Mouse (Mus musculus) testis, adult 2 months (tissue): ENCODE data around the gene Izumo4. TPM values are rescaled to one million over a fixed set of nuclear protein-coding genes. Genes with fewer than 3 reads are reported as not detected.

ENCODE experiments used
- H3K27ac ChIP-seq: fragments of 200-500 bp; 2 replicates; pipeline ENCODE4 v1.5.1; 2012; ENCODE audit warnings: low read depth, low read length; ENCODE audit not compliant: control insufficient read depth, insufficient read depth
- H3K27me3 ChIP-seq: fragments of 200-500 bp; 2 replicates; pipeline ENCODE4 v1.6.1; 2012; ENCODE audit warnings: mild to moderate bottlenecking, low read length, moderate library complexity; ENCODE audit not compliant: control insufficient read depth, insufficient read depth
- H3K36me3 ChIP-seq: fragments of 200-500 bp; 2 replicates; pipeline ENCODE4 v1.6.1; 2012; ENCODE audit warnings: mild to moderate bottlenecking, low read length; ENCODE audit not compliant: control insufficient read depth, insufficient read depth
- H3K4me1 ChIP-seq: fragments of 200-500 bp; 2 replicates; pipeline ENCODE4 v1.6.1; 2012; ENCODE audit warnings: low read length; ENCODE audit not compliant: control insufficient read depth, insufficient read depth
- H3K4me3 ChIP-seq: fragments of 200-500 bp; 2 replicates; pipeline ENCODE4 v1.5.1; 2012; ENCODE audit warnings: low read depth, mild to moderate bottlenecking, low read length, moderate library complexity, mixed read lengths; ENCODE audit not compliant: control insufficient read depth
- CTCF ChIP-seq: fragments of 200-500 bp; IDR thresholded peaks from 2 replicates; pipeline ENCODE4 v1.5.1; 2012; ENCODE audit warnings: low read depth, mild to moderate bottlenecking, inconsistent platforms, low read length, moderate library complexity; ENCODE audit not compliant: control insufficient read depth, insufficient read depth, insufficient replicate concordance
- POLR2A ChIP-seq: fragments of 200-500 bp; IDR thresholded peaks from 2 replicates; pipeline ENCODE4 v1.6.1; 2012; ENCODE audit warnings: low read depth, mild to moderate bottlenecking, inconsistent platforms, low read length, moderate library complexity; ENCODE audit not compliant: control insufficient read depth
- polyA plus RNA-seq: library from polyadenylated mRNA; depleted of rRNA; stranded (reverse); fragments of >200 nt; gene quantifications from 2 replicates; pipeline ENCODE4 v1.2.3, GENCODE M21; 2012

Izumo4 gene
- polyA plus RNA-seq, 1 experiment: 385 TPM

DNA sequence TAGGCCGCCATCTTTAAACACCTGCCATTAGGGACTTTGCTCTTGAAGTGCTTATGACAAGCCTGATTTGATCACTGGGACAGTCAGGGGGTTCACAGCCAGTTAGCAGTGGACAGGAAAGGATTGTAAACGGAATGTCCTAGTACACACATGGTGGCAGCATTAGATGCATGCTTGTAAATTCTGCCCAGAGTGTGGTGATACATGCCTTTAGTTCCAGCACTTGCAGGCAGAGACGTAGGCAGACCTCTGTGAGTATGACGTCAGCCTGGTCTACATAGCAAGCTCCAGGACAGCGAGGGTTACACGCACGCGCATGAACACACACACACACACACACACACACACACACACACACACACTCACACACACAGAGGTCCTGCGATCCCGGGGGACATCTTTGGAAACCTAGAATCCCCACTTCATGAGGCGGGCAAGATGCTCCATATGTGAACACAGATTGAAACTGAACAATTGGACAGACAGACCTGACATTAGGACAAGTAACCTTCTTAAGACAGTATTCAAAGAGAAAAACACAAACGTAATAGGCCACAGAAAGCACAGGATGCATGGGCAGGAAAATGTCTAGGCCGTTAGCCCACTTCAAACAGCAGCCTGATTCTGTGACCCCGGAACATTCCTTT, 43.7 kb upstream of the Izumo4 start:
- Histone ChIP-seq H3K36me3 (no peaks in the 10 kb centered on the region), H3K27ac (no peak overlapping the region), H3K27me3 (no peaks in the 10 kb centered on the region), H3K4me3 (no peak overlapping the region), H3K4me1 (peaks cover 21% of the 10 kb centered on the region)
- TF ChIP-seq CTCF: no peak
- TF ChIP-seq POLR2A: no peak

DNA sequence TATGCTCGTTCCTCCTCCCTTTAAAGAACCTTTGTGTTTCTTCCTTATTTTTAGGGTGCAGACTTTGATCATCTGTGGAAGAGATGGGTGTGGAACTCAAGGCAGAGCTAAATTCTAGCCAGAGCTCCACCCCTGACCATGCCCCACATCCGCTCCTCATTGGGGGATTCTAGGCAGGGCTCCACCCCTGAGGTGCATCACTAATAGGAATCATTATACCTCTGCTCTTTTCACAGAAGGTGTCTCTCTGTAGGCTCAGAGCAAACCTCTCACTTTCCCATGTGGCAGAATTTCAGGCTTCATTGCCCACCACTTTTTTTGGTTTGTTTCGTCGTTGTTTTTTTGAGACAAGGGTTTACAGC, 43.2 kb upstream of the Izumo4 start:
- no peaks in the 10 kb centered on the region for H3K36me3 ChIP-seq
- no peak overlapping the region for H3K27ac ChIP-seq
- no peak overlapping the region for H3K4me3 ChIP-seq
- TF ChIP-seq POLR2A (no peak), CTCF (no peak)
- H3K4me1 ChIP-seq: peaks cover 21% of the 10 kb centered on the region
- H3K27me3 ChIP-seq: no peaks in the 10 kb centered on the region

DNA sequence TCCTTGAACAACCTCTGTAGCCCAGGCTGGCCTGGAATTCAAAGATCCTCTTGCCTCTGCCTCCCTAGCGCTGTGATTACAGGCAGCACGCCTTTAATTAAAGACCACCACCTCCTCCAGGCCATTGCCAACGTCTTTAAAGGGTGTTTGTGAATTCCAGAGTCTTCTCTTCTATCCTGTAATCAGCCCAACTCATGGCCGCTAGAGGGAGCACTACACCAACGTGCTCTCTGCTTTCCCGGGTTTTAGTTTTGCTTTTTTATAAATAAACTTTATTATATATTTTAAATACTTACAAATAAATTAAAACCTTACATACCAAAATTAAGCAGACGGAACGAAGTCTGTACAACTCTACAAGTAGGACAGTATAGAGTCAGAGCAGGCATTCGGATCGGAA, 42.8 kb upstream of the Izumo4 start:
- TF ChIP-seq POLR2A (no peak), CTCF (no peak)
- Histone ChIP-seq H3K36me3 (no peaks in the 10 kb centered on the region), H3K27me3 (no peaks in the 10 kb centered on the region), H3K27ac (no peak overlapping the region), H3K4me3 (no peak overlapping the region), H3K4me1 (peaks cover 21% of the 10 kb centered on the region)

DNA sequence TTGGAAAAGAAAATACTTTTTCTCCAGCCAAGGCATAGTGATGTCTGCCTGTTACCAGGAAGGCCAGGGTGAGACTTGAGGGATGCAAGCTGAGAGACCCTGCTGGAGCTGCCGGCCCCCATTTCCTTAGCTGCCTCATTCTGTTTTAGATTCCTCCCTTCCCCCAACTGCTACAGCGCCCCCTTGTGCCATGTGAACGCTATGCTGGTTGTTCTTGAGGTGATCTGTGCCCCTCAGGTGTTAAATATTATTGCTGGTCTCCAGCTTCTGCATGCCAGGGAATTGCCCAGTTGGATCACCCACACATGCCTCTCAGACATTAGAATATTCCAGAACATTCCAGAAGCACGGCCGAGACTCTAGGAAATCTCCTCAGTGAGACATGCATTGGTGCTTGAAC, 40.8 kb upstream of the Izumo4 start:
- Histone ChIP-seq H3K36me3 (no peaks in the 10 kb centered on the region), H3K4me3 (no peak overlapping the region), H3K4me1 (peaks cover 26% of the 10 kb centered on the region), H3K27ac (no peak overlapping the region), H3K27me3 (no peaks in the 10 kb centered on the region)
- TF ChIP-seq POLR2A: no peak
- TF ChIP-seq CTCF: peak; percentile 56; the same call in 1 of the 2 replicates

DNA sequence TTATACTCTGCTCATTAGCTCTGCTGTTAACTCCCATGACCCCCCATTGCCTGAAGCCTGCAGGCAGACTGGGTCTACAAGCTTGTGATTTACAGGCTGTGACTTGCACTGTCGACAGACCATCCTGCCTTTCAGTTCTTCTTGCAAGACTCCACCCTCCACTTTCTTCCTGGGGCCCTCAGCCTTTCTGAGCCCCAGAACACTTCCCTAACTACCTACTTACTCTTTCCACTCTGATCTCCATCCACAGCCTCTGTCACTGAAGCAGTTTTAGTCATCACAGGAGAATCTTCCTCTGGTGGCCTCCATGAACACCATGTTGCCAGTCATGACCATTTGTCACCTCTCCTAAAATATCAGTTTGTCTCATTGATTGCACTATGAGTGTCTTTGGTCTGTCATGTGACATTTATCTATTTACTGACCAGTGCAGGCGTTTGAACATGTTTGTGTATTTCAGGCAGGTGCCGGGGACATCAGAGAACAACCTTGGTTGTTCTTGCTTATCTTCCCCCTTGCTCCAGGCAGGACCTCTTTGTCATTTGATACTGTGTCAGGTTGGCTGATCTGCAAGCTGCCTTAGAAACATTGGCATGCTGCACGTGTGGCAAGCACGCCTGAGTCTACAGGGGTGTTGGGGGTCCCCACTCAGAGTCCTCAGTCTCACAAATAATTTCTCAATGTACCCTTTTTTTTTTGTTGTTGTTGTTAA, 38.3 kb upstream of the Izumo4 start:
- Histone ChIP-seq H3K4me3 (no peak overlapping the region), H3K27ac (no peak overlapping the region), H3K27me3 (no peaks in the 10 kb centered on the region), H3K36me3 (no peaks in the 10 kb centered on the region; the same call in 1 of the 2 replicates), H3K4me1 (peaks cover 14% of the 10 kb centered on the region)
- TF ChIP-seq POLR2A: no peak
- TF ChIP-seq CTCF: no peak

DNA sequence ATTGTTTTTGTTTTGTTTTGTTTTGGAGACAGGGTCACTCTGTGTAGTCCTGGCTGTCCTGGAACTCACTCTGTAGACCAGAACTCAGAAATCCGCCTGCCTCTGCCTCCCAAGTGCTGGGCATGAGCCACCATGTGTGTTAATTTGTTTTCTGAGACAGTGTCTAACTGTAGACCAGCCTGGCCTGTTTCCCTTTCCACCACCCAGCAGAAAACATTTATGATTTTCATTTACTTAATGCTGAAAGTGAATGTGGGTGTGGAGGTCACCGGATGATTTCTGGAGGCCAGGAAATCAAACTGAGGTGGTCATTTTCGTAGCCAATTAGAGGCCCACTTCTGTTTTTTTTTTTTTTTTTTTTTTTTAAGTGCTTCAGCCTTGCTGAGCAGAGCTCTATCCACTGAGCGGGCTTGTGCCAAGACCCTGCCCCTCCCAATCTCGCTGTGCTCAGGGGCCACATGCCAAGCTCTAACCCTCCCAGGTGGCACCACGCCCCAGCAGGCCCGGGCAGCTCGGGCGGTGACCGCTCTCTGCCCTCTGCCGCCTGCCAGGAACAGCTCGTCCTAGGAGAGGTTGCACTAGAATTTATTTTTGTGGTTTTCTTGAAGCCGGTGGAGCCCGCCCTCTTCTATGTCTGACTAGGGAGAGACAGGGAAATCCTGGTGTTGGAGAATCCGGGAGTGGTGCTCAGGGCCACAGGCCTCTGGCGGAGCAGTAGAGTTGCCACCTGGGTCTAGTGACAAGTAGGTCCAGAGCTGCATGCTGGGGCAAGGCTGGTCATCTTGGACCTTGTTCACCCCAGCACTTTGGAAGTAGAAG, 37.6 kb upstream of the Izumo4 start:
- peak overlapping the region; percentile 75 for H3K27ac ChIP-seq
- H3K4me3 ChIP-seq: no peak overlapping the region
- TF ChIP-seq CTCF (no peak), POLR2A (no peak)
- H3K27me3 ChIP-seq: no peaks in the 10 kb centered on the region
- peaks cover 11% of the 10 kb centered on the region for H3K4me1 ChIP-seq
- no peaks in the 10 kb centered on the region; the same call in 1 of the 2 replicates for H3K36me3 ChIP-seq

DNA sequence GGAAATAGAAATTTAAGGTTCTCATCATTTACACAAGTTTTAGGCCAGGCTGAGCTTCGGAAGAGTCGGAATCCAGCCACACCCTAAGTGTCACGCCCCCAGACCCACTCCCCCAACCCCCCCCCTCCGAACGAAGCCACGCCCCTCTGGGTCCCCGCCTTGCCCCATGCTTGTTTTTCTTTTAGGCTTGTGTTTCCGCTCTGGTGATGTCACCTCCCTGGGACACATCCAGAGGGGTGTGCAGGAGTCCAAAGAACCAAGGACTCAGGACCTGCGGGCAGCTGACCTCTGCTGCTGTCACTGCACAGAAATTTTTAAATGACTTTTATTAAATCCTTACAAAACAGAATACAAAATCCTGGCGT, 37.0 kb upstream of the Izumo4 start:
- Histone ChIP-seq H3K27ac (peak overlapping the region; percentile 75), H3K4me1 (peaks cover 14% of the 10 kb centered on the region), H3K27me3 (no peaks in the 10 kb centered on the region), H3K4me3 (no peak overlapping the region), H3K36me3 (no peaks in the 10 kb centered on the region; the same call in 1 of the 2 replicates)
- TF ChIP-seq POLR2A (no peak), CTCF (no peak)
